Mouse (Mus musculus): ENCODE measurements around the gene Zfp12. TPM values are rescaled to one million over a fixed set of nuclear protein-coding genes. Genes with fewer than 3 reads are reported as not detected.

Zfp12 gene
- polyA plus RNA-seq, 1 experiment: 4.2 TPM

- no peak for TF ChIP-seq GATA1 (IDR thresholded peaks at IDR 0.05; ENCODE audit: low read length)
Observed at GRCm38 (mm10) chr5:143288378-143288911, 53.5 kb downstream of the Zfp12 start.

GRCm38 (mm10) chr5:143289299-143289698 lies 54.3 kb downstream of the Zfp12 start:
- no peak for TF ChIP-seq GATA1 (IDR thresholded peaks at IDR 0.05; ENCODE audit: low read length)

GRCm38 (mm10) chr5:143292879-143293278 lies 57.9 kb downstream of the Zfp12 start:
- no peak for TF ChIP-seq GATA1 (IDR thresholded peaks at IDR 0.05; ENCODE audit: low read length)

- no peak for TF ChIP-seq GATA1 (IDR thresholded peaks at IDR 0.05; ENCODE audit: low read length)
Observed at GRCm38 (mm10) chr5:143293404-143293803, 58.4 kb downstream of the Zfp12 start, which contains the start of gene Zfp853. Gene Zfp853 (minus strand): TSS chr5:143293623.

GRCm38 (mm10) chr5:143294862-143295261 lies 59.9 kb downstream of the Zfp12 start:
- no peak for TF ChIP-seq GATA1 (IDR thresholded peaks at IDR 0.05; ENCODE audit: low read length)

- TF ChIP-seq GATA1 (IDR thresholded peaks at IDR 0.05; ENCODE audit: low read length): no peak
Observed at GRCm38 (mm10) chr5:143295330-143295729, 60.4 kb downstream of the Zfp12 start.

- TF ChIP-seq GATA1 (IDR thresholded peaks at IDR 0.05; ENCODE audit: low read length): no peak
Observed at GRCm38 (mm10) chr5:143297986-143298385, 63.0 kb downstream of the Zfp12 start.

GRCm38 (mm10) chr5:143298391-143298790 lies 63.4 kb downstream of the Zfp12 start:
- no peak for TF ChIP-seq GATA1 (IDR thresholded peaks at IDR 0.05; ENCODE audit: low read length)

Other genes starting within 250 kb of the Zfp12 start
- 32.3 and 33.4 TPM in 2 replicates for gene Rnf216, start 122.2 kb upstream of the Zfp12 start, polyA plus RNA-seq (2012)
- not detected in 2 replicates for gene Olfr718-ps1, start 87.6 kb upstream of the Zfp12 start, polyA plus RNA-seq (2012)
- 3.8 and 6.4 TPM in 2 replicates for gene Rbak, start 54.4 kb upstream of the Zfp12 start, polyA plus RNA-seq (2012)
- gene Spdye4b, start 54.1 kb upstream of the Zfp12 start, polyA plus RNA-seq (2012): not detected in 2 replicates
- gene Spdye4a, start 8.3 kb upstream of the Zfp12 start, polyA plus RNA-seq (2012): not detected in 2 replicates
- gene Zfp316, start 34.9 kb downstream of the Zfp12 start, polyA plus RNA-seq (2012): 8.8 and 11.0 TPM in 2 replicates
- 0.18 and 0.22 TPM in 2 replicates for gene Zfp853, start 58.5 kb downstream of the Zfp12 start, polyA plus RNA-seq (2012)
- 144 and 163 TPM in 2 replicates for gene E130309D02Rik, start 80.2 kb downstream of the Zfp12 start, polyA plus RNA-seq (2012)
- 50.3 and 81.4 TPM in 2 replicates for gene Zdhhc4, start 94.1 kb downstream of the Zfp12 start, polyA plus RNA-seq (2012)
- gene Grid2ip, start 122.2 kb downstream of the Zfp12 start, polyA plus RNA-seq (2012): not detected in 2 replicates
- 70.5 and 91.3 TPM in 2 replicates for gene Kdelr2, start 168.7 kb downstream of the Zfp12 start, polyA plus RNA-seq (2012)
- 3.5 and 6.1 TPM in 2 replicates for gene Daglb, start 229.4 kb downstream of the Zfp12 start, polyA plus RNA-seq (2012)